9 mouse cellular contexts compared by ENCODE assay signal in genomic region chr19:42146276-42147010, GRCm38 (mm10). TPM values are rescaled to one million over a fixed set of nuclear protein-coding genes. Genes with fewer than 3 reads are reported as not detected.
DNase-seq lines count a peak whose midpoint lies in the region; ATAC-seq and TF ChIP-seq lines count a peak whose summit lies in the region.
"Had no signal": no experiment of that assay in that cellular context is flagged by ENCODE, and none has a peak within 500 bp of the region (broad histone marks: within the 10 kb centered on the region; RNA-seq: fewer than 3 reads in every experiment).

No protein-coding gene starts in this region.

- H3K9ac ChIP-seq in forebrain, embryonic 12.5 days: no peak overlapping the region
- peak overlapping the region; percentile 94 for H3K9ac ChIP-seq in heart, embryonic 14.5 days (ENCODE audit: low read length)
- no peak overlapping the region; the same call in 1 of the 2 replicates for H3K9ac ChIP-seq in liver, postnatal 0 days (replicated peaks)

- no peaks in the 10 kb centered on the region for H3K9me3 ChIP-seq in forebrain, embryonic 10.5 days
- no peaks in the 10 kb centered on the region for H3K9me3 ChIP-seq in forebrain, embryonic 12.5 days
- no peaks in the 10 kb centered on the region for H3K9me3 ChIP-seq in E14TG2a.4 (ENCODE audit: low read length)
- no peaks in the 10 kb centered on the region for H3K9me3 ChIP-seq in heart, embryonic 14.5 days (ENCODE audit: control insufficient read depth, low read length)
- no peaks in the 10 kb centered on the region for H3K9me3 ChIP-seq in liver, postnatal 0 days (ENCODE audit: low read length)

- DNase-seq in forebrain, embryonic 10.5 days (ENCODE audit: extremely low spot score, low spot score): no peak
- no peak for DNase-seq in liver, postnatal 0 days
- DNase-seq in c-Kit-positive CD71-positive TER-119-positive erythroid progenitor cells, embryonic 14.5 days (ENCODE audit: low spot score): no peak
- no peak for DNase-seq in gastrocnemius, postnatal 25 days
- no peak for DNase-seq in retina, postnatal 1 day

- TF ChIP-seq CTCF in E14TG2a.4 (conservative IDR thresholded peaks at IDR 0.05; ENCODE audit: low read length): no peak
- no peak for TF ChIP-seq CTCF in liver, postnatal 0 days (IDR thresholded peaks at IDR 0.05; ENCODE audit: low read depth)

- no peak for ATAC-seq in forebrain, embryonic 12.5 days (ENCODE audit: low FRiP score)
- ATAC-seq in heart, embryonic 14.5 days (ENCODE audit: insufficient number of reproducible peaks, insufficient read depth, low FRiP score, low read depth): no peak
- ATAC-seq in liver, postnatal 0 days: peak; percentile 72

- H3K4me1 ChIP-seq in forebrain, embryonic 10.5 days: peaks cover 30% of the 10 kb centered on the region
- peaks cover 19% of the 10 kb centered on the region for H3K4me1 ChIP-seq in forebrain, embryonic 12.5 days
- H3K4me1 ChIP-seq in E14TG2a.4 (replicated peaks; ENCODE audit: low read depth, low read length): peaks cover 77% of the 10 kb centered on the region
- H3K4me1 ChIP-seq in heart, embryonic 14.5 days (ENCODE audit: control insufficient read depth in 2 of 2, insufficient read depth in 2 of 2, low read length in 2 of 2): peaks cover 21 to 39% of the 10 kb centered on the region in 2 experiments
- peaks cover 38% of the 10 kb centered on the region for H3K4me1 ChIP-seq in liver, postnatal 0 days (ENCODE audit: insufficient read depth)

- no peak; the same call in 1 of the 2 replicates for TF ChIP-seq EP300 in liver, postnatal 0 days (IDR thresholded peaks at IDR 0.05; ENCODE audit: low read depth)

- peaks cover 47% of the 10 kb centered on the region for H3K27me3 ChIP-seq in forebrain, embryonic 10.5 days (ENCODE audit: poor library complexity, severe bottlenecking)
- H3K27me3 ChIP-seq in forebrain, embryonic 12.5 days: peaks cover 47% of the 10 kb centered on the region
- peaks cover 37% of the 10 kb centered on the region for H3K27me3 ChIP-seq in E14TG2a.4 (ENCODE audit: insufficient read depth, low read length)
- no peaks in the 10 kb centered on the region for H3K27me3 ChIP-seq in heart, embryonic 14.5 days (ENCODE audit: control insufficient read depth, insufficient read depth, low read length)
- peaks cover 13% of the 10 kb centered on the region for H3K27me3 ChIP-seq in liver, postnatal 0 days (ENCODE audit: insufficient read depth, low read length)

- H3K36me3 ChIP-seq in forebrain, embryonic 10.5 days (replicated peaks): no peaks in the 10 kb centered on the region
- H3K36me3 ChIP-seq in forebrain, embryonic 12.5 days (replicated peaks): no peaks in the 10 kb centered on the region
- H3K36me3 ChIP-seq in E14TG2a.4 (ENCODE audit: insufficient read depth, low read length): peaks cover 24% of the 10 kb centered on the region
- peaks cover 13% of the 10 kb centered on the region for H3K36me3 ChIP-seq in heart, embryonic 14.5 days (ENCODE audit: control insufficient read depth, insufficient read depth, low read length)
- 0 out of 2 replicates have a peak, but pooled peaks cover 3% of the 10 kb centered on the region for H3K36me3 ChIP-seq in liver, postnatal 0 days (replicated peaks; ENCODE audit: insufficient read depth, low read length)

- 88% methylated on average over 9 of the region's 9 CpGs for WGBS in forebrain, embryonic 10.5 days
- 89% methylated on average over 9 of the region's 9 CpGs for WGBS in forebrain, embryonic 12.5 days
- 90% methylated on average over 9 of the region's 9 CpGs for WGBS in heart, embryonic 14.5 days
- WGBS in liver, postnatal 0 days (ENCODE audit: insufficient replicate concordance): 75% methylated on average over 9 of the region's 9 CpGs

- no peak overlapping the region for H3K4me2 ChIP-seq in forebrain, embryonic 12.5 days
- H3K4me2 ChIP-seq in heart, embryonic 14.5 days (ENCODE audit: low read length): peak overlapping the region; percentile 96
- H3K4me2 ChIP-seq in liver, postnatal 0 days (ENCODE audit: low read depth, low read length): no peak overlapping the region

- H3K27ac ChIP-seq in forebrain, embryonic 10.5 days: peak overlapping the region; percentile 86
- H3K27ac ChIP-seq in forebrain, embryonic 12.5 days: no peak overlapping the region
- H3K27ac ChIP-seq in heart, embryonic 14.5 days (replicated peaks in 1 of 2; ENCODE audit: control insufficient read depth in 1 of 2, insufficient read depth in 1 of 2, low read depth in 2 of 2, low read length in 2 of 2): peak overlapping the region; percentile 84 to 92; a peak in 3 of 4 replicates
- H3K27ac ChIP-seq in liver, postnatal 0 days (ENCODE audit: low read depth): peak overlapping the region; percentile 92

- H3K4me3 ChIP-seq in forebrain, embryonic 10.5 days: peak overlapping the region; percentile 68
- H3K4me3 ChIP-seq in forebrain, embryonic 12.5 days (replicated peaks): no peak overlapping the region
- peak overlapping the region; percentile 86 for H3K4me3 ChIP-seq in E14TG2a.4 (replicated peaks; ENCODE audit: low read length)
- H3K4me3 ChIP-seq in heart, embryonic 14.5 days (ENCODE audit: control insufficient read depth in 1 of 2, insufficient read depth in 1 of 2, low read depth in 1 of 2, low read length in 2 of 2): 0 out of 4 replicates have a peak overlapping the region, but pooled peaks of 1 of the 2 experiments have one; percentile 75
- H3K4me3 ChIP-seq in liver, postnatal 0 days (ENCODE audit: low read depth, low read length): no peak overlapping the region

RNA-seq across cellular contexts. Expression of gene Marveld1, which starts 0.8 kb away (rescaled TPM):
- 2.4 and 3.1 TPM in 2 replicates for polyA plus RNA-seq in forebrain, embryonic 10.5 days (2016; fragmentation: Nextera tagmentation; extraction: Ambion mirVana)
- polyA plus RNA-seq in forebrain, embryonic 12.5 days (2016; fragmentation: Nextera tagmentation; extraction: Ambion mirVana): 3.5 and 4.2 TPM in 2 replicates
- polyA plus RNA-seq in heart, embryonic 14.5 days (2014; fragmentation: Nextera tagmentation; extraction: Ambion mirVana): 17.8 and 25.0 TPM in 2 replicates
- polyA plus RNA-seq in liver, postnatal 0 days (2015; fragmentation: Nextera tagmentation; extraction: Ambion mirVana): 4.7 and 6.6 TPM in 2 replicates
- total RNA-seq in gastrocnemius, postnatal 25 days (2021): 10 to 100 TPM in 1 of 2 experiments, 1 to 10 TPM in 1; 6.8 to 11.8 TPM

RNA-seq across cellular contexts. Expression of gene Zfyve27, which starts 17.3 kb away (rescaled TPM):
- polyA plus RNA-seq in forebrain, embryonic 10.5 days (2016; fragmentation: Nextera tagmentation; extraction: Ambion mirVana): 27.0 and 30.3 TPM in 2 replicates
- polyA plus RNA-seq in forebrain, embryonic 12.5 days (2016; fragmentation: Nextera tagmentation; extraction: Ambion mirVana): 42.9 and 47.3 TPM in 2 replicates
- polyA plus RNA-seq in heart, embryonic 14.5 days (2014; fragmentation: Nextera tagmentation; extraction: Ambion mirVana): 14.7 and 15.7 TPM in 2 replicates
- polyA plus RNA-seq in liver, postnatal 0 days (2015; fragmentation: Nextera tagmentation; extraction: Ambion mirVana): 8.0 and 8.5 TPM in 2 replicates
- total RNA-seq in gastrocnemius, postnatal 25 days (2021): 10 to 100 TPM; 10.3 to 12.0 TPM

RNA-seq across cellular contexts. Expression of gene Avpi1, which starts 17.6 kb away (rescaled TPM):
- 23.5 and 23.9 TPM in 2 replicates for polyA plus RNA-seq in forebrain, embryonic 10.5 days (2016; fragmentation: Nextera tagmentation; extraction: Ambion mirVana)
- 10.4 and 10.5 TPM in 2 replicates for polyA plus RNA-seq in forebrain, embryonic 12.5 days (2016; fragmentation: Nextera tagmentation; extraction: Ambion mirVana)
- polyA plus RNA-seq in heart, embryonic 14.5 days (2014; fragmentation: Nextera tagmentation; extraction: Ambion mirVana): 36.0 and 38.2 TPM in 2 replicates
- polyA plus RNA-seq in liver, postnatal 0 days (2015; fragmentation: Nextera tagmentation; extraction: Ambion mirVana): 50.0 and 58.5 TPM in 2 replicates
- total RNA-seq in gastrocnemius, postnatal 25 days (2021): 1 to 10 TPM; 8.4 to 9.3 TPM

RNA-seq across cellular contexts. Expression of gene Sfrp5, which starts 55.6 kb away (rescaled TPM):
- polyA plus RNA-seq in forebrain, embryonic 10.5 days (2016; fragmentation: Nextera tagmentation; extraction: Ambion mirVana): 0.14 TPM in 1 of 2 replicates, not detected in the other
- 0.13 and 0.17 TPM in 2 replicates for polyA plus RNA-seq in forebrain, embryonic 12.5 days (2016; fragmentation: Nextera tagmentation; extraction: Ambion mirVana)
- 4.3 and 4.4 TPM in 2 replicates for polyA plus RNA-seq in heart, embryonic 14.5 days (2014; fragmentation: Nextera tagmentation; extraction: Ambion mirVana)
- not detected in 2 replicates for polyA plus RNA-seq in liver, postnatal 0 days (2015; fragmentation: Nextera tagmentation; extraction: Ambion mirVana)
- 1 to 10 TPM; 4.0 to 5.7 TPM for total RNA-seq in gastrocnemius, postnatal 25 days (2021)
- polyA plus RNA-seq: C2C12 had no signal

RNA-seq across cellular contexts. Expression of gene Pi4k2a, which starts 56.2 kb away (rescaled TPM):
- polyA plus RNA-seq in forebrain, embryonic 10.5 days (2016; fragmentation: Nextera tagmentation; extraction: Ambion mirVana): 21.3 and 23.3 TPM in 2 replicates
- polyA plus RNA-seq in forebrain, embryonic 12.5 days (2016; fragmentation: Nextera tagmentation; extraction: Ambion mirVana): 31.0 and 32.0 TPM in 2 replicates
- polyA plus RNA-seq in heart, embryonic 14.5 days (2014; fragmentation: Nextera tagmentation; extraction: Ambion mirVana): 19.2 and 20.2 TPM in 2 replicates
- 16.1 and 18.3 TPM in 2 replicates for polyA plus RNA-seq in liver, postnatal 0 days (2015; fragmentation: Nextera tagmentation; extraction: Ambion mirVana)
- 10 to 100 TPM; 10.4 to 12.2 TPM for total RNA-seq in gastrocnemius, postnatal 25 days (2021)

Comparison
In these comparisons a context has a peak if more than half of its experiments do, and no peak if none do; other contexts are left out.
1. H3K4me3 ChIP-seq: peak in forebrain, embryonic 10.5 days (single experiment) and E14TG2a.4 (single experiment); none in forebrain, embryonic 12.5 days (single experiment) and liver, postnatal 0 days (single experiment).